Mouse (Mus musculus): ENCODE measurements around the gene Krtap10-10. TPM values are rescaled to one million over a fixed set of nuclear protein-coding genes. Genes with fewer than 3 reads are reported as not detected.
"Not testable (repeated sequence)": the region's sequence is repeated elsewhere in the genome, so short reads cannot be mapped to it uniquely, and the experiment has no call there.

The Krtap10-10 gene
- polyA plus RNA-seq (2016; fragmentation: Nextera tagmentation; extraction: Ambion mirVana): not detected in 2 replicates

- H3K27me3 ChIP-seq (ENCODE audit: insufficient read depth, poor library complexity, severe bottlenecking): no peaks in the 10 kb centered on the region
- 71% methylated on average over 9 of the region's 9 CpGs for WGBS
- no peak within 1 kb of the TSS for H3K4me3 ChIP-seq
Observed at GRCm38 (mm10) chr10:77835647-77836046, at the start of gene Krtap10-10. Gene Krtap10-10 (plus strand): TSS chr10:77835947.

GRCm38 (mm10) chr10:77787876-77788275 is 47.9 kb upstream of the Krtap10-10 start, which contains the start of gene Gm7137:
Gene Gm7137 (minus strand): TSS chr10:77788200.
- 53% methylated on average over 1 of the region's 1 CpGs for WGBS
- H3K9me3 ChIP-seq; H3K4me3 ChIP-seq; H3K36me3 ChIP-seq; DNase-seq (ENCODE audit: low spot score); H3K27ac ChIP-seq; H3K4me1 ChIP-seq; H3K27me3 ChIP-seq (ENCODE audit: insufficient read depth, poor library complexity, severe bottlenecking): not testable (repeated sequence)

More at GRCm38 (mm10) chr10:77835647-77836046, at the start of gene Krtap10-10:
- no peak for DNase-seq (ENCODE audit: low spot score)
- H3K36me3 ChIP-seq: no peaks in the 10 kb centered on the region
- no peak within 1 kb of the TSS for H3K27ac ChIP-seq
- H3K4me1 ChIP-seq: no peaks in the 10 kb centered on the region
- no peaks in the 10 kb centered on the region for H3K9me3 ChIP-seq

- Histone ChIP-seq H3K36me3 (no peaks in the 10 kb centered on the region), H3K27ac (no peak overlapping the region), H3K4me3 (no peak overlapping the region), H3K27me3 (ENCODE audit: insufficient read depth, poor library complexity, severe bottlenecking) (no peaks in the 10 kb centered on the region), H3K4me1 (0 out of 2 replicates have a peak, but pooled peaks cover 3% of the 10 kb centered on the region), H3K9me3 (no peaks in the 10 kb centered on the region)
- no peak for DNase-seq (ENCODE audit: low spot score)
- WGBS: 75% methylated on average over 2 of the region's 2 CpGs
Observed at GRCm38 (mm10) chr10:77788621-77789020, 47.1 kb upstream of the Krtap10-10 start.

- H3K36me3 ChIP-seq: no peaks in the 10 kb centered on the region
- H3K9me3 ChIP-seq: no peaks in the 10 kb centered on the region
- peaks cover 26% of the 10 kb centered on the region for H3K4me1 ChIP-seq
- no peaks in the 10 kb centered on the region for H3K27me3 ChIP-seq (ENCODE audit: insufficient read depth, poor library complexity, severe bottlenecking)
- no peak within 1 kb of the TSS for H3K27ac ChIP-seq
- no peak within 1 kb of the TSS for H3K4me3 ChIP-seq
- WGBS: 43% methylated on average over 2 of the region's 2 CpGs
- no peak for DNase-seq (ENCODE audit: low spot score)
Observed at GRCm38 (mm10) chr10:77794976-77795375, 40.8 kb upstream of the Krtap10-10 start, which contains the start of gene Gm9639. Gene Gm9639 (minus strand): TSS chr10:77795076.

GRCm38 (mm10) chr10:77797677-77798076 is 38.1 kb upstream of the Krtap10-10 start:
- Histone ChIP-seq H3K27ac (peak overlapping the region; percentile 31; the same call in 1 of the 2 replicates), H3K4me1 (peaks cover 26% of the 10 kb centered on the region), H3K4me3 (no peak overlapping the region), H3K27me3 (ENCODE audit: insufficient read depth, poor library complexity, severe bottlenecking) (no peaks in the 10 kb centered on the region), H3K9me3 (no peaks in the 10 kb centered on the region), H3K36me3 (no peaks in the 10 kb centered on the region)
- 12% methylated on average over 3 of the region's 3 CpGs for WGBS
- no peak for DNase-seq (ENCODE audit: low spot score)

- H3K27ac ChIP-seq: peak overlapping the region; percentile 31; the same call in 1 of the 2 replicates
- H3K36me3 ChIP-seq; H3K27me3 ChIP-seq (ENCODE audit: insufficient read depth, poor library complexity, severe bottlenecking); DNase-seq (ENCODE audit: low spot score); H3K4me3 ChIP-seq; H3K9me3 ChIP-seq: not testable (repeated sequence)
- WGBS: 27% methylated on average over 3 of the region's 3 CpGs
- H3K4me1 ChIP-seq: peaks cover 26% of the 10 kb centered on the region
Observed at GRCm38 (mm10) chr10:77798164-77798920, 37.4 kb upstream of the Krtap10-10 start.

GRCm38 (mm10) chr10:77798921-77799508 is 36.7 kb upstream of the Krtap10-10 start, which contains the start of gene Gm19668:
Gene Gm19668 (minus strand): TSS chr10:77799133.
- H3K27ac ChIP-seq: peak within 1 kb of the TSS; percentile 31; the same call in 1 of the 2 replicates
- no peaks in the 10 kb centered on the region for H3K27me3 ChIP-seq (ENCODE audit: insufficient read depth, poor library complexity, severe bottlenecking)
- H3K9me3 ChIP-seq: no peaks in the 10 kb centered on the region
- no peak for DNase-seq (ENCODE audit: low spot score)
- WGBS: 58% methylated on average over 8 of the region's 8 CpGs
- no peaks in the 10 kb centered on the region for H3K36me3 ChIP-seq
- peaks cover 26% of the 10 kb centered on the region for H3K4me1 ChIP-seq
- no peak within 1 kb of the TSS for H3K4me3 ChIP-seq

GRCm38 (mm10) chr10:77804095-77804494 is 31.7 kb upstream of the Krtap10-10 start:
- Histone ChIP-seq H3K36me3 (no peaks in the 10 kb centered on the region), H3K4me1 (peaks cover 4% of the 10 kb centered on the region), H3K9me3 (0 out of 2 replicates have a peak, but pooled peaks cover 2% of the 10 kb centered on the region), H3K4me3 (no peak overlapping the region), H3K27me3 (ENCODE audit: insufficient read depth, poor library complexity, severe bottlenecking) (no peaks in the 10 kb centered on the region), H3K27ac (no peak overlapping the region)
- no peak for DNase-seq (ENCODE audit: low spot score)
- WGBS: 70% methylated on average over 3 of the region's 3 CpGs

- H3K4me1 ChIP-seq: no peaks in the 10 kb centered on the region
- 74% methylated on average over 5 of the region's 5 CpGs for WGBS
- DNase-seq (ENCODE audit: low spot score): no peak
- no peak within 1 kb of the TSS for H3K27ac ChIP-seq
- H3K36me3 ChIP-seq: no peaks in the 10 kb centered on the region
- no peak within 1 kb of the TSS for H3K4me3 ChIP-seq
- H3K27me3 ChIP-seq (ENCODE audit: insufficient read depth, poor library complexity, severe bottlenecking): no peaks in the 10 kb centered on the region
- 0 out of 2 replicates have a peak, but pooled peaks cover 2% of the 10 kb centered on the region for H3K9me3 ChIP-seq
Observed at GRCm38 (mm10) chr10:77811743-77812142, 24.0 kb upstream of the Krtap10-10 start, which contains the start of gene Gm9507. Gene Gm9507 (minus strand): TSS chr10:77811843.

- Histone ChIP-seq H3K36me3 (no peaks in the 10 kb centered on the region), H3K4me3 (no peak within 1 kb of the TSS), H3K27me3 (ENCODE audit: insufficient read depth, poor library complexity, severe bottlenecking) (no peaks in the 10 kb centered on the region), H3K9me3 (no peaks in the 10 kb centered on the region), H3K4me1 (no peaks in the 10 kb centered on the region), H3K27ac (no peak within 1 kb of the TSS)
- 39% methylated on average over 4 of the region's 4 CpGs for WGBS
- no peak for DNase-seq (ENCODE audit: low spot score)
Observed at GRCm38 (mm10) chr10:77814382-77814781, 21.4 kb upstream of the Krtap10-10 start, which contains the start of gene Gm2696. Gene Gm2696 (plus strand): TSS chr10:77814682.

GRCm38 (mm10) chr10:77815514-77815913 is 20.2 kb upstream of the Krtap10-10 start:
- WGBS: 18% methylated on average over 5 of the region's 5 CpGs
- Histone ChIP-seq H3K4me1 (no peaks in the 10 kb centered on the region), H3K9me3 (no peaks in the 10 kb centered on the region), H3K36me3 (no peaks in the 10 kb centered on the region), H3K4me3 (no peak overlapping the region), H3K27me3 (ENCODE audit: insufficient read depth, poor library complexity, severe bottlenecking) (no peaks in the 10 kb centered on the region), H3K27ac (no peak overlapping the region)
- no peak for DNase-seq (ENCODE audit: low spot score)

- 92% methylated on average over 4 of the region's 4 CpGs for WGBS
- no peaks in the 10 kb centered on the region for H3K27me3 ChIP-seq (ENCODE audit: insufficient read depth, poor library complexity, severe bottlenecking)
- H3K27ac ChIP-seq: no peak overlapping the region
- H3K4me1 ChIP-seq: no peaks in the 10 kb centered on the region
- no peaks in the 10 kb centered on the region for H3K36me3 ChIP-seq
- no peaks in the 10 kb centered on the region for H3K9me3 ChIP-seq
- DNase-seq (ENCODE audit: low spot score): no peak
- H3K4me3 ChIP-seq: no peak overlapping the region
Observed at GRCm38 (mm10) chr10:77818523-77818922, 17.2 kb upstream of the Krtap10-10 start.

GRCm38 (mm10) chr10:77819203-77819602 is 16.5 kb upstream of the Krtap10-10 start:
- no peaks in the 10 kb centered on the region for H3K9me3 ChIP-seq
- H3K4me3 ChIP-seq: no peak overlapping the region
- H3K4me1 ChIP-seq: no peaks in the 10 kb centered on the region
- DNase-seq (ENCODE audit: low spot score): no peak
- no peak overlapping the region for H3K27ac ChIP-seq
- 34% methylated on average over 4 of the region's 4 CpGs for WGBS
- no peaks in the 10 kb centered on the region for H3K27me3 ChIP-seq (ENCODE audit: insufficient read depth, poor library complexity, severe bottlenecking)
- H3K36me3 ChIP-seq: no peaks in the 10 kb centered on the region

Measured in heart, embryonic 10.5 days (tissue).